Mouse (Mus musculus) common myeloid progenitor, adult 5-6 weeks (primary cell): ENCODE results near the gene 2810004N23Rik. TPM values are rescaled to one million over a fixed set of nuclear protein-coding genes. Genes with fewer than 3 reads are reported as not detected.
"Not testable (repeated sequence)": the region's sequence is repeated elsewhere in the genome, so short reads cannot be mapped to it uniquely, and the experiment has no call there.

Experiments used
- ATAC-seq: replicated peaks from 2 replicates; pipeline ENCODE4 v1.8.0; 2016; ENCODE audit warnings: low read depth, mild to moderate bottlenecking, moderate TSS enrichment, inconsistent platforms; ENCODE audit not compliant: poor library complexity, severe bottlenecking
- total RNA-seq: library from RNA; stranded (forward); fragments of 200-1000, 187-1606 nt; gene quantifications from 2 replicates; pipeline ENCODE4 v1.2.3, GENCODE M21; 2017

2810004N23Rik gene
- total RNA-seq, 1 experiment from 2014 or later = 69.2 TPM

- no peak for ATAC-seq
Observed at GRCm38 (mm10) chr8:124867126-124867525, 4.2 kb upstream of the 2810004N23Rik start.

- peak; percentile 64 for ATAC-seq
Observed at GRCm38 (mm10) chr8:124866669-124867068, 3.7 kb upstream of the 2810004N23Rik start.

GRCm38 (mm10) chr8:124863729-124864128 is 809 bp upstream of the 2810004N23Rik start:
- 0 out of 2 replicates have a peak, but pooled peaks have one; percentile 12 for ATAC-seq

- peak; percentile 0; the same call in 1 of the 2 replicates for ATAC-seq
Observed at GRCm38 (mm10) chr8:124863163-124863677, 300 bp upstream of the 2810004N23Rik start.

- ATAC-seq = no peak
Observed at GRCm38 (mm10) chr8:124860188-124860587, 2.7 kb downstream of the 2810004N23Rik start.

- ATAC-seq = peak; percentile 27; the same call in 1 of the 2 replicates
Observed at GRCm38 (mm10) chr8:124859466-124859865, 3.5 kb downstream of the 2810004N23Rik start.

GRCm38 (mm10) chr8:124853511-124853910 is 9.4 kb downstream of the 2810004N23Rik start:
- ATAC-seq = no peak

- no peak for ATAC-seq
Observed at GRCm38 (mm10) chr8:124845573-124845972, 17.3 kb downstream of the 2810004N23Rik start.

- no peak for ATAC-seq
Observed at GRCm38 (mm10) chr8:124845131-124845530, 17.8 kb downstream of the 2810004N23Rik start.

GRCm38 (mm10) chr8:124842929-124843328 is 20.0 kb downstream of the 2810004N23Rik start:
- not testable (repeated sequence) for ATAC-seq

- ATAC-seq = no peak
Observed at GRCm38 (mm10) chr8:124841775-124842174, 21.1 kb downstream of the 2810004N23Rik start.

GRCm38 (mm10) chr8:124840900-124841299 is 22.0 kb downstream of the 2810004N23Rik start:
- no peak for ATAC-seq

- ATAC-seq = no peak
Observed at GRCm38 (mm10) chr8:124839371-124839770, 23.5 kb downstream of the 2810004N23Rik start.

- ATAC-seq = no peak
Observed at GRCm38 (mm10) chr8:124837956-124838355, 25.0 kb downstream of the 2810004N23Rik start.

GRCm38 (mm10) chr8:124836907-124837306 is 26.0 kb downstream of the 2810004N23Rik start:
- peak; percentile 55; the same call in 1 of the 2 replicates for ATAC-seq

- no peak for ATAC-seq
Observed at GRCm38 (mm10) chr8:124836273-124836672, 26.6 kb downstream of the 2810004N23Rik start.

GRCm38 (mm10) chr8:124835848-124836247 is 27.1 kb downstream of the 2810004N23Rik start:
- ATAC-seq = no peak

- ATAC-seq = no peak
Observed at GRCm38 (mm10) chr8:124833430-124834205, 29.3 kb downstream of the 2810004N23Rik start.

- no peak for ATAC-seq
Observed at GRCm38 (mm10) chr8:124831941-124832340, 31.0 kb downstream of the 2810004N23Rik start.

GRCm38 (mm10) chr8:124831531-124831930 is 31.4 kb downstream of the 2810004N23Rik start:
- ATAC-seq = no peak

GRCm38 (mm10) chr8:124830050-124830449 is 32.9 kb downstream of the 2810004N23Rik start:
- peak; percentile 25; the same call in 1 of the 2 replicates for ATAC-seq
